Mouse (Mus musculus): ENCODE data around the gene Gm44805. TPM values are rescaled to one million over a fixed set of nuclear protein-coding genes. Genes with fewer than 3 reads are reported as not detected.

Gm44805 gene
- polyA plus RNA-seq (2015; fragmentation: Nextera tagmentation; extraction: Ambion mirVana): 0.69 TPM in 1 of 2 replicates, not detected in the other

- ATAC-seq (ENCODE audit: insufficient number of reproducible peaks, insufficient read depth, low FRiP score, low TSS enrichment, low read depth): peak; percentile 18; the same call in 1 of the 2 replicates
- no peaks in the 10 kb centered on the region for H3K4me1 ChIP-seq
- no peaks in the 10 kb centered on the region for H3K9me3 ChIP-seq
- no peak within 1 kb of the TSS for H3K4me2 ChIP-seq
- no peaks in the 10 kb centered on the region for H3K27me3 ChIP-seq
- H3K36me3 ChIP-seq: no peaks in the 10 kb centered on the region
- 57% methylated on average over 8 of the region's 8 CpGs for WGBS
- no peak within 1 kb of the TSS for H3K9ac ChIP-seq
- no peak within 1 kb of the TSS for H3K27ac ChIP-seq
- no peak within 1 kb of the TSS for H3K4me3 ChIP-seq
Observed at GRCm38 (mm10) chr7:19681202-19681694, at the start of gene Gm44805, which contains the start of gene Apoc4. Gene Gm44805 (minus strand): TSS chr7:19681423. Gene Apoc4 (minus strand): TSS chr7:19681479.

- Histone ChIP-seq H3K4me1 (no peaks in the 10 kb centered on the region), H3K27ac (no peak overlapping the region), H3K9ac (no peak overlapping the region), H3K27me3 (no peaks in the 10 kb centered on the region), H3K4me3 (no peak overlapping the region), H3K9me3 (peaks cover 3% of the 10 kb centered on the region; the same call in 1 of the 2 replicates), H3K4me2 (no peak overlapping the region), H3K36me3 (peaks cover 98% of the 10 kb centered on the region)
- WGBS: 94% methylated on average over 4 of the region's 4 CpGs
- ATAC-seq (ENCODE audit: insufficient number of reproducible peaks, insufficient read depth, low FRiP score, low TSS enrichment, low read depth): no peak
Observed at GRCm38 (mm10) chr7:19726541-19726940, 45.3 kb upstream of the Gm44805 start.

- Histone ChIP-seq H3K27ac (no peak overlapping the region), H3K27me3 (no peaks in the 10 kb centered on the region), H3K9me3 (peaks cover 15% of the 10 kb centered on the region), H3K4me1 (no peaks in the 10 kb centered on the region), H3K4me2 (no peak overlapping the region), H3K4me3 (no peak overlapping the region), H3K36me3 (peaks cover 97% of the 10 kb centered on the region), H3K9ac (no peak overlapping the region)
- 92% methylated on average over 12 of the region's 12 CpGs for WGBS
- ATAC-seq (ENCODE audit: insufficient number of reproducible peaks, insufficient read depth, low FRiP score, low TSS enrichment, low read depth): no peak
Observed at GRCm38 (mm10) chr7:19724167-19724566, 42.9 kb upstream of the Gm44805 start.

- no peak overlapping the region for H3K4me3 ChIP-seq
- no peak overlapping the region for H3K9ac ChIP-seq
- no peaks in the 10 kb centered on the region for H3K27me3 ChIP-seq
- peaks cover 90% of the 10 kb centered on the region for H3K36me3 ChIP-seq
- no peaks in the 10 kb centered on the region for H3K4me1 ChIP-seq
- no peak for ATAC-seq (ENCODE audit: insufficient number of reproducible peaks, insufficient read depth, low FRiP score, low TSS enrichment, low read depth)
- no peak overlapping the region for H3K27ac ChIP-seq
- no peak overlapping the region for H3K4me2 ChIP-seq
- H3K9me3 ChIP-seq: peaks cover 15% of the 10 kb centered on the region
- WGBS: 89% methylated on average over 6 of the region's 6 CpGs
Observed at GRCm38 (mm10) chr7:19722754-19723195, 41.6 kb upstream of the Gm44805 start.

- Histone ChIP-seq H3K27me3 (no peaks in the 10 kb centered on the region), H3K4me3 (no peak overlapping the region), H3K9me3 (peaks cover 15% of the 10 kb centered on the region), H3K27ac (no peak overlapping the region), H3K36me3 (peaks cover 61% of the 10 kb centered on the region), H3K9ac (no peak overlapping the region), H3K4me2 (no peak overlapping the region), H3K4me1 (peaks cover 11% of the 10 kb centered on the region)
- WGBS: 90% methylated on average over 4 of the region's 4 CpGs
- no peak for ATAC-seq (ENCODE audit: insufficient number of reproducible peaks, insufficient read depth, low FRiP score, low TSS enrichment, low read depth)
Observed at GRCm38 (mm10) chr7:19719200-19719599, 38.0 kb upstream of the Gm44805 start.

- H3K4me1 ChIP-seq: peaks cover 19% of the 10 kb centered on the region
- 89% methylated on average over 5 of the region's 5 CpGs for whole genome bisulfite sequencing
- no peaks in the 10 kb centered on the region for H3K27me3 ChIP-seq
- H3K4me2 ChIP-seq: no peak overlapping the region
- no peak for ATAC-seq (ENCODE audit: insufficient number of reproducible peaks, insufficient read depth, low FRiP score, low TSS enrichment, low read depth)
- H3K9me3 ChIP-seq: peaks cover 15% of the 10 kb centered on the region
- peaks cover 61% of the 10 kb centered on the region for H3K36me3 ChIP-seq
- no peak overlapping the region for H3K4me3 ChIP-seq
- H3K9ac ChIP-seq: no peak overlapping the region
- no peak overlapping the region for H3K27ac ChIP-seq
Observed at GRCm38 (mm10) chr7:19718297-19718952, 37.2 kb upstream of the Gm44805 start.

GRCm38 (mm10) chr7:19717346-19717745 is 36.1 kb upstream of the Gm44805 start:
- H3K27me3 ChIP-seq: no peaks in the 10 kb centered on the region
- 89% methylated on average over 4 of the region's 4 CpGs for WGBS
- H3K4me3 ChIP-seq: no peak overlapping the region
- peaks cover 61% of the 10 kb centered on the region for H3K36me3 ChIP-seq
- H3K9ac ChIP-seq: no peak overlapping the region
- peaks cover 19% of the 10 kb centered on the region for H3K4me1 ChIP-seq
- peaks cover 15% of the 10 kb centered on the region for H3K9me3 ChIP-seq
- ATAC-seq (ENCODE audit: insufficient number of reproducible peaks, insufficient read depth, low FRiP score, low TSS enrichment, low read depth): no peak
- no peak overlapping the region for H3K4me2 ChIP-seq
- no peak overlapping the region for H3K27ac ChIP-seq

- Histone ChIP-seq H3K9me3 (peaks cover 15% of the 10 kb centered on the region), H3K4me1 (peaks cover 19% of the 10 kb centered on the region), H3K27me3 (no peaks in the 10 kb centered on the region), H3K36me3 (peaks cover 62% of the 10 kb centered on the region), H3K4me3 (0 out of 2 replicates have a peak overlapping the region, but pooled peaks have one; percentile 100), H3K27ac (peak overlapping the region; percentile 88; the same call in 1 of the 2 replicates), H3K4me2 (peak overlapping the region; percentile 66), H3K9ac (peak overlapping the region; percentile 54; the same call in 1 of the 2 replicates)
- 90% methylated on average over 2 of the region's 2 CpGs for WGBS
- no peak for ATAC-seq (ENCODE audit: insufficient number of reproducible peaks, insufficient read depth, low FRiP score, low TSS enrichment, low read depth)
Observed at GRCm38 (mm10) chr7:19716822-19717221, 35.6 kb upstream of the Gm44805 start.

GRCm38 (mm10) chr7:19716055-19716682 is 34.9 kb upstream of the Gm44805 start:
- Histone ChIP-seq H3K4me1 (peaks cover 19% of the 10 kb centered on the region), H3K9ac (peak overlapping the region; percentile 54), H3K36me3 (peaks cover 62% of the 10 kb centered on the region), H3K27me3 (no peaks in the 10 kb centered on the region), H3K4me3 (peak overlapping the region; percentile 100), H3K4me2 (peak overlapping the region; percentile 66), H3K9me3 (peaks cover 8% of the 10 kb centered on the region), H3K27ac (peak overlapping the region; percentile 88)
- WGBS: 6% methylated on average over 18 of the region's 18 CpGs
- ATAC-seq (ENCODE audit: insufficient number of reproducible peaks, insufficient read depth, low FRiP score, low TSS enrichment, low read depth): no peak

- H3K9me3 ChIP-seq: peaks cover under 1% of the 10 kb centered on the region; the same call in 1 of the 2 replicates
- WGBS: under 1% methylated on average over 59 of the region's 59 CpGs
- ATAC-seq (ENCODE audit: insufficient number of reproducible peaks, insufficient read depth, low FRiP score, low TSS enrichment, low read depth): peak; percentile 99
- H3K4me1 ChIP-seq: peaks cover 19% of the 10 kb centered on the region
- peak within 1 kb of the TSS; percentile 100 for H3K4me3 ChIP-seq
- peaks cover 60% of the 10 kb centered on the region for H3K36me3 ChIP-seq
- H3K27me3 ChIP-seq: no peaks in the 10 kb centered on the region
- H3K4me2 ChIP-seq: peak within 1 kb of the TSS; percentile 92
- peak within 1 kb of the TSS; percentile 98 for H3K9ac ChIP-seq
- peak within 1 kb of the TSS; percentile 88 for H3K27ac ChIP-seq
Observed at GRCm38 (mm10) chr7:19715239-19716054, 34.2 kb upstream of the Gm44805 start, which contains the start of gene Tomm40. Gene Tomm40 (minus strand): TSS chr7:19715438.

GRCm38 (mm10) chr7:19714836-19715235 is 33.6 kb upstream of the Gm44805 start:
- Histone ChIP-seq H3K4me3 (peak overlapping the region; percentile 100), H3K36me3 (peaks cover 61% of the 10 kb centered on the region), H3K4me2 (peak overlapping the region; percentile 92), H3K4me1 (peaks cover 19% of the 10 kb centered on the region), H3K9me3 (no peaks in the 10 kb centered on the region), H3K27me3 (no peaks in the 10 kb centered on the region), H3K27ac (peak overlapping the region; percentile 72), H3K9ac (peak overlapping the region; percentile 98)
- ATAC-seq (ENCODE audit: insufficient number of reproducible peaks, insufficient read depth, low FRiP score, low TSS enrichment, low read depth): no peak
- WGBS: under 1% methylated on average over 39 of the region's 39 CpGs
